Mouse (Mus musculus) megakaryocyte, embryonic 14.5 days (primary cell): ENCODE measurements around the gene Gm48552. TPM values are rescaled to one million over a fixed set of nuclear protein-coding genes. Genes with fewer than 3 reads are reported as not detected.
A peak's percentile ranks its signal among the peaks of the same experiment; 100 is the strongest.

Experiments
- H3K27me3 ChIP-seq: replicated peaks from 2 replicates; pipeline ENCODE3; 2012; ENCODE audit warnings: inconsistent platforms
- H3K36me3 ChIP-seq: replicated peaks from 2 replicates; pipeline ENCODE3; 2012; ENCODE audit warnings: low read length, inconsistent platforms, mixed read lengths
- H3K4me1 ChIP-seq: 2 replicates; pipeline ENCODE4 v1.6.1; 2012; ENCODE audit warnings: inconsistent platforms
- H3K4me3 ChIP-seq: replicated peaks from 2 replicates; pipeline ENCODE3; 2012; ENCODE audit warnings: moderate library complexity, mild to moderate bottlenecking, inconsistent platforms
- H3K9me3 ChIP-seq: 2 replicates; pipeline ENCODE4 v1.6.1; 2012; ENCODE audit warnings: inconsistent platforms
- FLI1 ChIP-seq: IDR thresholded peaks from 2 replicates; pipeline ENCODE4 v1.6.1; 2012; ENCODE audit warnings: low read length, inconsistent platforms, mixed read lengths
- GATA1 ChIP-seq: IDR thresholded peaks from 3 replicates; pipeline ENCODE4 v1.6.1; 2012; ENCODE audit warnings: mixed read lengths, low read length, inconsistent platforms, borderline replicate concordance
- polyA plus RNA-seq: library from polyadenylated mRNA; stranded (reverse); fragments of >175 nt; gene quantifications from 2 replicates; pipeline ENCODE4 v1.2.3, GENCODE M21; 2012; ENCODE audit warnings: low replicate concordance; ENCODE audit not compliant: insufficient read depth

The Gm48552 gene
- polyA plus RNA-seq, 1 experiment: 8.4 TPM

- Histone ChIP-seq H3K4me3 (peak overlapping the region; percentile 91), H3K4me1 (peaks cover 77% of the 10 kb centered on the region), H3K36me3 (peaks cover 47% of the 10 kb centered on the region)
Measured at GRCm38 (mm10) chr10:81385603-81386306, 3.0 kb upstream of the Gm48552 start.

GRCm38 (mm10) chr10:81387716-81388115 is 1.1 kb upstream of the Gm48552 start:
- Histone ChIP-seq H3K9me3 (no peaks in the 10 kb centered on the region), H3K36me3 (peaks cover 56% of the 10 kb centered on the region), H3K27me3 (no peaks in the 10 kb centered on the region), H3K4me3 (peak overlapping the region; percentile 33), H3K4me1 (peaks cover 67% of the 10 kb centered on the region)
- TF ChIP-seq GATA1: no peak
- no peak for TF ChIP-seq FLI1

More at GRCm38 (mm10) chr10:81385603-81386306, 3.0 kb upstream of the Gm48552 start:
- no peak for TF ChIP-seq GATA1
- TF ChIP-seq FLI1: no peak
- Histone ChIP-seq H3K9me3 (no peaks in the 10 kb centered on the region), H3K27me3 (no peaks in the 10 kb centered on the region)

- Histone ChIP-seq H3K4me3 (no peak overlapping the region), H3K4me1 (peaks cover 77% of the 10 kb centered on the region), H3K36me3 (peaks cover 56% of the 10 kb centered on the region), H3K27me3 (no peaks in the 10 kb centered on the region), H3K9me3 (no peaks in the 10 kb centered on the region)
- TF ChIP-seq GATA1 (no peak), FLI1 (no peak)
Measured at GRCm38 (mm10) chr10:81389373-81389772, 568 bp downstream of the Gm48552 start.

GRCm38 (mm10) chr10:81389801-81390677 is 1.2 kb downstream of the Gm48552 start:
- Histone ChIP-seq H3K4me3 (no peak overlapping the region), H3K36me3 (peaks cover 56% of the 10 kb centered on the region), H3K9me3 (no peaks in the 10 kb centered on the region), H3K27me3 (peaks cover 4% of the 10 kb centered on the region), H3K4me1 (peaks cover 79% of the 10 kb centered on the region)
- TF ChIP-seq FLI1 (no peak), GATA1 (no peak)

GRCm38 (mm10) chr10:81390678-81390965 is 1.8 kb downstream of the Gm48552 start:
- H3K9me3 ChIP-seq: no peaks in the 10 kb centered on the region
- no peak overlapping the region for H3K4me3 ChIP-seq
- TF ChIP-seq GATA1 (no peak), FLI1 (no peak)
- peaks cover 55% of the 10 kb centered on the region for H3K36me3 ChIP-seq
- peaks cover 76% of the 10 kb centered on the region for H3K4me1 ChIP-seq
- H3K27me3 ChIP-seq: peaks cover 4% of the 10 kb centered on the region

- Histone ChIP-seq H3K36me3 (peaks cover 52% of the 10 kb centered on the region), H3K9me3 (no peaks in the 10 kb centered on the region), H3K27me3 (peaks cover 5% of the 10 kb centered on the region), H3K4me1 (peaks cover 65% of the 10 kb centered on the region), H3K4me3 (peak overlapping the region; percentile 14)
- TF ChIP-seq GATA1: no peak
- TF ChIP-seq FLI1: no peak
Measured at GRCm38 (mm10) chr10:81392270-81392669, 3.5 kb downstream of the Gm48552 start.

GRCm38 (mm10) chr10:81392781-81393185 is 4.0 kb downstream of the Gm48552 start, which contains the start of gene Smim24:
TSS of gene Smim24 (plus strand) at chr10:81393051.
- peaks cover 60% of the 10 kb centered on the region for H3K4me1 ChIP-seq
- H3K27me3 ChIP-seq: peaks cover 5% of the 10 kb centered on the region
- TF ChIP-seq FLI1 (no peak), GATA1 (no peak)
- H3K36me3 ChIP-seq: peaks cover 52% of the 10 kb centered on the region
- H3K9me3 ChIP-seq: no peaks in the 10 kb centered on the region
- peak within 1 kb of the TSS; percentile 87 for H3K4me3 ChIP-seq

GRCm38 (mm10) chr10:81393456-81394063 is 4.8 kb downstream of the Gm48552 start:
- peaks cover 51% of the 10 kb centered on the region for H3K36me3 ChIP-seq
- H3K9me3 ChIP-seq: no peaks in the 10 kb centered on the region
- H3K4me3 ChIP-seq: peak overlapping the region; percentile 87
- H3K4me1 ChIP-seq: peaks cover 56% of the 10 kb centered on the region
- TF ChIP-seq FLI1 (no peak), GATA1 (no peak)
- peaks cover 5% of the 10 kb centered on the region for H3K27me3 ChIP-seq

GRCm38 (mm10) chr10:81395127-81395526 is 6.3 kb downstream of the Gm48552 start:
- H3K9me3 ChIP-seq: no peaks in the 10 kb centered on the region
- H3K36me3 ChIP-seq: peaks cover 53% of the 10 kb centered on the region
- no peak for TF ChIP-seq FLI1
- TF ChIP-seq GATA1: no peak
- H3K27me3 ChIP-seq: peaks cover 5% of the 10 kb centered on the region
- no peak overlapping the region for H3K4me3 ChIP-seq
- peaks cover 47% of the 10 kb centered on the region for H3K4me1 ChIP-seq

GRCm38 (mm10) chr10:81395865-81396264 is 7.1 kb downstream of the Gm48552 start:
- TF ChIP-seq GATA1: no peak
- TF ChIP-seq FLI1: no peak
- H3K9me3 ChIP-seq: no peaks in the 10 kb centered on the region

More at GRCm38 (mm10) chr10:81395865-81396264, 7.1 kb downstream of the Gm48552 start:
- Histone ChIP-seq H3K4me1 (peaks cover 45% of the 10 kb centered on the region), H3K36me3 (peaks cover 53% of the 10 kb centered on the region), H3K27me3 (peaks cover 5% of the 10 kb centered on the region), H3K4me3 (no peak overlapping the region)
